Mouse (Mus musculus): ENCODE data around the gene Tfeb.

Gene Tfeb

GRCm38 (mm10) chr17:47736856-47737255 is at the start of gene Tfeb:
Gene Tfeb, plus strand, starts transcription at chr17:47737030.
- DNase-seq, result peak; percentile 98

GRCm38 (mm10) chr17:47687409-47688343 is 49.2 kb upstream of the Tfeb start:
- peak; percentile 98 for DNase-seq

- no peak for DNase-seq
These were observed 48.6 kb upstream of the Tfeb start, which contains the start of gene Tomm6 for GRCm38 (mm10) chr17:47688344-47688607. Gene Tomm6, minus strand, starts transcription at chr17:47688386.

GRCm38 (mm10) chr17:47688608-47689575 is 47.9 kb upstream of the Tfeb start, which contains the start of gene Frs3:
Gene Frs3, plus strand, starts transcription at chr17:47689030.
- peak; percentile 81 for DNase-seq

- no peak for DNase-seq
These were observed 46.9 kb upstream of the Tfeb start for GRCm38 (mm10) chr17:47689894-47690293.

- no peak for DNase-seq
These were observed 45.2 kb upstream of the Tfeb start for GRCm38 (mm10) chr17:47691650-47692049.

- DNase-seq, result peak; percentile 62
These were observed 43.0 kb upstream of the Tfeb start for GRCm38 (mm10) chr17:47693671-47694441.

- DNase-seq, result no peak
These were observed 42.6 kb upstream of the Tfeb start, which contains the start of gene Gm21981 for GRCm38 (mm10) chr17:47694442-47694502. Gene Gm21981, minus strand, starts transcription at chr17:47694455.

GRCm38 (mm10) chr17:47694503-47695336 is 42.1 kb upstream of the Tfeb start, which contains the start of gene Prickle4:
Gene Prickle4, minus strand, starts transcription at chr17:47694736.
- peak; percentile 99 for DNase-seq

- DNase-seq, result no peak
These were observed 41.5 kb upstream of the Tfeb start for GRCm38 (mm10) chr17:47695337-47695710.

- DNase-seq, result peak; percentile 78
These were observed 38.7 kb upstream of the Tfeb start for GRCm38 (mm10) chr17:47698156-47698555.

- no peak for DNase-seq
These were observed 37.8 kb upstream of the Tfeb start for GRCm38 (mm10) chr17:47699055-47699454.

GRCm38 (mm10) chr17:47701793-47702192 is 35.0 kb upstream of the Tfeb start:
- DNase-seq, result no peak

- DNase-seq, result no peak
These were observed 34.1 kb upstream of the Tfeb start for GRCm38 (mm10) chr17:47702548-47703345.

- no peak for DNase-seq
These were observed 33.3 kb upstream of the Tfeb start for GRCm38 (mm10) chr17:47703556-47703955.

GRCm38 (mm10) chr17:47704692-47705091 is 32.1 kb upstream of the Tfeb start:
- DNase-seq, result no peak

GRCm38 (mm10) chr17:47706196-47706595 is 30.6 kb upstream of the Tfeb start:
- DNase-seq, result peak; percentile 57

GRCm38 (mm10) chr17:47707961-47708360 is 28.9 kb upstream of the Tfeb start:
- DNase-seq, result no peak

GRCm38 (mm10) chr17:47708972-47709371 is 27.9 kb upstream of the Tfeb start:
- no peak for DNase-seq

- no peak for DNase-seq
These were observed 26.8 kb upstream of the Tfeb start for GRCm38 (mm10) chr17:47710036-47710435.

GRCm38 (mm10) chr17:47711883-47712282 is 24.9 kb upstream of the Tfeb start:
- DNase-seq, result no peak
